Mouse (Mus musculus) bone marrow macrophage, adult 2 months (primary cell): ENCODE measurements around the gene Echdc2. TPM values are rescaled to one million over a fixed set of nuclear protein-coding genes. Genes with fewer than 3 reads are reported as not detected.
A peak's percentile ranks its signal among the peaks of the same experiment; 100 is the strongest.

Experiments
- H3K27ac ChIP-seq: 2 replicates; pipeline ENCODE4 v1.5.1; 2012; ENCODE audit warnings: low read depth, low read length; ENCODE audit not compliant: insufficient read depth
- H3K4me1 ChIP-seq: 2 replicates; pipeline ENCODE4 v1.6.1; 2012; ENCODE audit warnings: low read length; ENCODE audit not compliant: control insufficient read depth, insufficient read depth
- H3K4me3 ChIP-seq: 2 replicates; pipeline ENCODE4 v1.5.1; 2012; ENCODE audit warnings: mild to moderate bottlenecking, low read length, moderate library complexity; ENCODE audit not compliant: insufficient read depth
- CTCF ChIP-seq: IDR thresholded peaks from 2 replicates; pipeline ENCODE4 v1.5.1; 2012; ENCODE audit warnings: low read depth, mild to moderate bottlenecking, low read length, moderate library complexity
- POLR2A ChIP-seq: IDR thresholded peaks from 2 replicates; pipeline ENCODE4 v1.6.1; 2012; ENCODE audit warnings: mild to moderate bottlenecking, low read depth, low read length, borderline replicate concordance
- polyA plus RNA-seq: library from polyadenylated mRNA; stranded (reverse); fragments of >200 nt; gene quantifications from 2 replicates; pipeline ENCODE4 v1.2.4, GENCODE M21; 2012; ENCODE audit not compliant: missing spikeins, insufficient read depth, insufficient read length

Gene Echdc2
- polyA plus RNA-seq, 1 experiment, result not detected

GRCm38 (mm10) chr4:108199236-108199635 lies 34.0 kb downstream of the Echdc2 start:
- H3K4me1 ChIP-seq, result no peaks in the 10 kb centered on the region
- TF ChIP-seq POLR2A, result no peak
- no peak overlapping the region for H3K4me3 ChIP-seq
- H3K27ac ChIP-seq, result no peak overlapping the region

GRCm38 (mm10) chr4:108204629-108205028 lies 39.4 kb downstream of the Echdc2 start:
- TF ChIP-seq POLR2A (no peak), CTCF (no peak)
- no peak overlapping the region for H3K27ac ChIP-seq
- no peak overlapping the region for H3K4me3 ChIP-seq
- H3K4me1 ChIP-seq, result no peaks in the 10 kb centered on the region

- Histone ChIP-seq H3K4me1 (no peaks in the 10 kb centered on the region), H3K4me3 (no peak overlapping the region), H3K27ac (no peak overlapping the region)
- TF ChIP-seq POLR2A, result no peak
- no peak for TF ChIP-seq CTCF
Observed at GRCm38 (mm10) chr4:108213023-108213422, 47.8 kb downstream of the Echdc2 start.

GRCm38 (mm10) chr4:108217332-108218179 lies 52.3 kb downstream of the Echdc2 start, which contains the start of gene Zyg11a:
Gene Zyg11a (minus strand): TSS chr4:108218048.
- Histone ChIP-seq H3K4me3 (peak within 1 kb of the TSS; percentile 59), H3K27ac (no peak within 1 kb of the TSS), H3K4me1 (no peaks in the 10 kb centered on the region)
- TF ChIP-seq POLR2A, result no peak
- TF ChIP-seq CTCF, result no peak

GRCm38 (mm10) chr4:108219019-108219418 lies 53.8 kb downstream of the Echdc2 start:
- Histone ChIP-seq H3K27ac (no peak overlapping the region), H3K4me3 (no peak overlapping the region), H3K4me1 (no peaks in the 10 kb centered on the region)
- TF ChIP-seq POLR2A, result no peak
- no peak for TF ChIP-seq CTCF

GRCm38 (mm10) chr4:108222507-108222906 lies 57.3 kb downstream of the Echdc2 start:
- H3K4me3 ChIP-seq, result no peak overlapping the region
- H3K27ac ChIP-seq, result no peak overlapping the region
- no peaks in the 10 kb centered on the region for H3K4me1 ChIP-seq
- TF ChIP-seq CTCF, result no peak
- no peak for TF ChIP-seq POLR2A

GRCm38 (mm10) chr4:108225341-108225872 lies 60.2 kb downstream of the Echdc2 start:
- no peak for TF ChIP-seq CTCF
- TF ChIP-seq POLR2A, result no peak
- H3K27ac ChIP-seq, result no peak overlapping the region
- no peak overlapping the region for H3K4me3 ChIP-seq
- H3K4me1 ChIP-seq, result no peaks in the 10 kb centered on the region

Other genes with a start within 250 kb of the Echdc2 start
- 19.8 and 27.6 TPM in 2 replicates for gene Cpt2, start 241.8 kb upstream of the Echdc2 start, polyA plus RNA-seq
- gene Slc1a7, start 197.1 kb upstream of the Echdc2 start, polyA plus RNA-seq, result not detected in 2 replicates
- gene Podn, start 69.0 kb upstream of the Echdc2 start, polyA plus RNA-seq, result not detected in 2 replicates
- gene Scp2, start 20.4 kb upstream of the Echdc2 start, polyA plus RNA-seq, result 179 and 181 TPM in 2 replicates
- gene Zyg11a, start 52.6 kb downstream of the Echdc2 start, polyA plus RNA-seq, result not detected in 2 replicates
- gene Zyg11b, start 135.7 kb downstream of the Echdc2 start, polyA plus RNA-seq, result 16.9 and 17.2 TPM in 2 replicates
- 7.9 and 10.3 TPM in 2 replicates for gene Coa7, start 162.7 kb downstream of the Echdc2 start, polyA plus RNA-seq
- gene Shisal2a, start 217.9 kb downstream of the Echdc2 start, polyA plus RNA-seq, result not detected in 2 replicates
- 0.66 TPM in 1 of 2 replicates, not detected in the other for gene Gpx7, start 241.5 kb downstream of the Echdc2 start, polyA plus RNA-seq